Mouse (Mus musculus) erythroblast, adult 5-6 weeks (primary cell): ENCODE measurements around the gene Prr15l. TPM values are rescaled to one million over a fixed set of nuclear protein-coding genes. Genes with fewer than 3 reads are reported as not detected.
A peak's percentile ranks its signal among the peaks of the same experiment; 100 is the strongest.

Source experiments
- ATAC-seq: replicated peaks from 2 replicates; pipeline ENCODE4 v1.8.0; 2016; ENCODE audit warnings: moderate number of reproducible peaks, mild to moderate bottlenecking, moderate TSS enrichment, inconsistent platforms; ENCODE audit not compliant: poor library complexity, low FRiP score, severe bottlenecking
- total RNA-seq, 2 experiments: library from RNA; stranded (forward) in 1 of 2; stranded (reverse) in 1 of 2; fragments of 150-400 nt in 1 of 2; fragments of 200-764, 138-1000 nt in 1 of 2; gene quantifications; 2 replicates each; pipeline versions ENCODE4 v1.2.3 to v1.2.4; 2015 to 2017; ENCODE audit warnings: low replicate concordance in 2 of 2

Prr15l gene
- not detected in 2 replicates for total RNA-seq (2015; ENCODE audit: low replicate concordance)
- total RNA-seq (2017; ENCODE audit: low replicate concordance): 0.94 and 1.3 TPM in 2 replicates

DNA sequence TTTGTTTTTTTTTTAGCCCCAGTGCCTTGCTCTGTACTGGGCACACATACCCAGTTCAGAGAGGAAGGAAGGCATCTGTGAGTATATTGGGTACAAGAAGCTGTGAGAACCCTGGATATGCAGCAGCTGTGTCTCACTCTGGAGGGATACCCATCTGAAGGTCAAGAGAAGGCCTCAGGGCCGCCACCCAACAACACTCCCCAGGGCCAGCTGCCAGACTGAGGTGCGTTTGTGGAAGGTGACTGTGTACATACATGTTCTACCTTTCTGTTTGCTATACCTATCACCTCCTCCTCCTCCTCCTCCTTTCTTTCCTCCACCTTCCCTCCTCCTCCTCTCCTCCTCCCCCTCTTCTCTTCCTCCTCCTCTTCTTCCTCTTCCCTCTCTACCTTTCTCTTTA lies at the start of gene Prr15l:
Prr15l (plus strand) TSS at position 17 of the 400 bp plus-strand sequence.
- no peak for ATAC-seq

DNA sequence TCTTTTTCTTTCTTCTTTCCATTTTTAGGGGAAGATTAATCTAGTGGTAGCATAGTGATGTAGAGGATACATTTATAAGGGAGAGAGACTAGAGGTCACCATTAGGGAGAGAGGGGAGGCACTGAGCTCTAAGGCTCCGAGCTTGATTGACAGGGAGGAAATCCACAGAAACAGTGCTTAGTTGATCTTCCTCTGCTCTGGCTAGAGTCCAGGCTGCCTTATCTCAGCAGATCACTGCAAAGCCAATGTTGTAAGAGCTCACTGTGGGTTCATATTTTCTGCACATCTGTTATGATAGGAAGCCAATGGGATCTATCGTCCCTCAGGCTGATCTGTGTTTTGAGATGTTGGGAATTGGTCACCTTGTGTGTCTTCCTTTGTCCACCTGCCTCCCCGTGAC lies 49.2 kb upstream of the Prr15l start:
- ATAC-seq: no peak

DNA sequence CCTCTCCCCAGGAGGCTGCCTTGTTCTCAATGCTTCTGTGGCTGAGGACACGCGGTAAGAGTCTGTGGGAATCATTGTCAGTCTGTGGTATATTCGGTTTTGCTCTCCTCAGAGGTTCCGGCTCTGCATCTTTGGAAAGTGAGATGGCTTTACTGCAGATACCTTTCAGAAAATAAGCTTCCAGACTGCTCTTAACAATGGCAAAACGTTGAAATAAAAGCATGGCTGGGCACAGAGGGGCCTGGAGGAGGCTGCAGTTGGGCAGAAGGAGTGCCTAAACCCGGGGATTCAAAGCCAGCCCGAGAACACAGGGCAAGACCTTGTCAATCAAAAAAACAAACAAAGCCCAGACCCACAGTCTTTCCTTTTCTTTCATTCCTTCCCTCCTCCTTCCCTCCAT lies 48.5 kb upstream of the Prr15l start:
- no peak for ATAC-seq

DNA sequence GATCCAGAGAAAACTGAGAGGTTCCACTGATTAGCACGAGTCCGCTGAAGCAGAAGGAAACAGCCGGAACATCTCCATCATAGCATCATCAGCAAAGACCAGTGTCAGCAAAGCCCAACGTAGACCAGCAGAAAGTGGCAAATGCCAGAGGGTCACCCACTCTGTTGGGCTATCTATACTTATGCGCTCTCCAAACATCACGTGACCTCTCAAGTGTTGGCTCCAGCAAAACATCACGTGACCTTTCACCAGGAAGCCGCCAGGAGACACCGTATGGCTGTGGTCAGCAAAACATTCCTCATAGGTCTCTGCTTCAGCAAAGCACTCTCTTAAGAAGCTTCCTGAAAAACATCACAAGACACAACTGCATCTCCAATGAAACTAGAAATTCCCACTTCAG lies 47.6 kb upstream of the Prr15l start:
- no peak for ATAC-seq

DNA sequence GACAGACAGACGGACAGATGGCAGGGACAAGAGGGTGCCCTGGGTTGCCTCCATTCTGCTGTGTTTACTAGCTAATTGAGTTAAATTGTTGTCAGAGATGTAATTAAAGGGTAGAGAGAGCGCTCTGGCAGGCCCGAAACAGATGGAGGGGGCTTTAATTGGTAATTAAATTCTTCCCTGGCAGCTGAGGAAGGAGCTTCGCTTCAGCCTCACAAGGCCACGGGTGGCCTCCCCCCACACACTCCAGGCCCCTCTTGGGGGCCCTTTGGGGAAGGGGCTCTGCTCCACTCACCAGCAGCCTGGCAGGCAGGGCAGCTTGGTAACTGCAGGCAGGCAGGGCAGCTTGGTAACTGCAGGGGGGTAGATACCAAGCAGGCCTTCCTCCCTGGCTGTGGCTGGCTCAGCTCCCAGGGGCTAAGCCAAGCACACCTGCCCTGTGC lies 42.0 kb upstream of the Prr15l start:
- ATAC-seq: no peak

DNA sequence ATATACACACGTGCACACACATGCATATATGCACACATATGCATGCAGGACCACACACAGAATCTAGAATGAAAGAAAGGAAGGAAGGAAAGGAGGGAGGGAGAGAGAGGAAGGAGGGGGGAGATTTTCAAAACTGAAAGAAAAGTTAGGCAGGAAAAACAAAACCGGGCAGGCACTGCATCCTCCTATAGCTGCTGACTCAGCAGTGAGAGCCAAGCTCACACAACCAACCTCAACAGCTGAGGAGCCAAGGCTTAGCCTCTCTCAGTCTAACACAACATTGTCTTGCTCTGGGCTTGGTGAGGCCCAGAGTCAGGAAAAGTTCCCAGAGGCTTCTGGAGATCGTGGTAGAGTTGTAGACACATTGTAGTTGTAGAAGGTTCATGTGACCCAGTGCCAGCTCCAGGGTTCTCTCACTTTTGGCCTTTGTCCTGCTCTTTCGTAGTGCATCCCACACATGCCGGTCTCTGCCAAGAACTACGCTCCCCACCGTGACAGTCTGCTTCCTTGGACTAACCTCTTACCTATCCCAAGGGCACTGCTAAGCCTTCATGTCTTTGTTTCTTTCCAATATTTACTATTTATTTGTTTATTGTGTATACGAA lies 40.9 kb upstream of the Prr15l start:
- ATAC-seq: no peak

DNA sequence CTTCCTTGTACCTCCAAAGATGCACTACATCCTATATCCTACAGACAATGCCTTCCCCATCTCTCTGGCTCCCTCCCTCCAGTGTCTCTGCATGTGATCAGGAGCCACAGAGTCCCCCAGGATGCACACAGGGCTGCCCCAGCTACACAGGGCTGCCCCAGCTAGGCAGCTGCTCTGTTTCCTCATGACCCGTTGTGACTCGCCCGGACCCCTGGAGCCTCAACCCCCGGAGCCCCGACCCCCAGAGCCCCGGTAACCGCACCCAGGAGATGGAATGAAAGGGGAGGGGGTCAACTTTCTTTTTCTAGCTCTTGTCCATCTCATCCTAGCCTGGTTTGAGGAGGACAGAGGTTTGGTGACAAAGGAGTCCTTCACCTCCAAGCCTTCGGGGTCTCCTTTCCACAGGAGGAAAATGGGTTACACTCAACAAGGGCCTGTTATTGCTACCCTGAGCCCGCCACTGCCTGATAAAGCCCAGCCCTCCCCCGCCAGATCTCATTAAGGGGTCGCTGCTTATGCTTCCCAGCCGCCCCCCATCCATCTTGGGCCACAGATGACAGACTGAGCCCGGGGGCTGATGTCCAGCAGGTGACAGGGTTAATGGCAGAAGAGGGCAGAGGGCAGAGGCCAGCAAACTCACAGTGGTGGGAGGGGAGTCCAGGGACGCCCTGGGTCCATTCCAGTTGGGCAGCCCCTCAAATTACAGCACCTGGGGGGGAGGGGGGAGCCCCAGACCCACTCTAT lies 35.9 kb upstream of the Prr15l start:
- ATAC-seq: no peak

DNA sequence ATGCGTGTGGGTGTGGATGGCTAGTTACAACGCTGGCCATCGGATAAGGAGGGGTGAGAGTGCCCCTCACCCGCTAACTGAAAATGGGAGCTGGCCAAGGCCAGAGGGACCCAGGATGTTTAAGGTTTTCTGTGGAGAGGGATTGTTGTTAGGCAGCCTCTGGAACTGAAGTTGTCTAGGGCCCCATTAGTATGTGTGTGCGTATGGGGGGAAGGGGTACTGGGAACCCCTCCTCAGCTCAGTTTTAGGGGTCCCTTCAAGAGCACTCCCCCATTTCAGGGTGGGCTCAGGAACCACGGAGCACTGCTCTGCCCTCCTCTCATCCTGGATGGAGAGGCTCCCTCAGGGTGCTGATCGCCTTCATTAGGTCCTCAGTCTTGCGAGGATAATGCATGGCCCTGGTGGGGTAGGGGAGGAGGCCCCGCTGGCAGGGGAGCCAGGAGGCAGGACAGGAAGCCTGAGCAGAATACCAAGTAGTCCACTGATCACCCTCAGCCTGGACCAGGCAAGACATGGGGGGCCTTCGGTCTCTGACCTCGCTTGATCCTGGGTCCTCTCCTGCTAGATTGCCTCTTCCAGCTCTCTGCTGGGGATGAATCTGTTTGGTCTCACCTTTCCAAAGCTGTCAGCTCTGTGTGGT lies 34.6 kb upstream of the Prr15l start:
- ATAC-seq: no peak

- ATAC-seq: no peak
Measured at GRCm38 (mm10) chr11:96895886-96896285, 32.0 kb upstream of the Prr15l start.

GRCm38 (mm10) chr11:96899449-96900306 lies 28.2 kb upstream of the Prr15l start:
- ATAC-seq: no peak

DNA sequence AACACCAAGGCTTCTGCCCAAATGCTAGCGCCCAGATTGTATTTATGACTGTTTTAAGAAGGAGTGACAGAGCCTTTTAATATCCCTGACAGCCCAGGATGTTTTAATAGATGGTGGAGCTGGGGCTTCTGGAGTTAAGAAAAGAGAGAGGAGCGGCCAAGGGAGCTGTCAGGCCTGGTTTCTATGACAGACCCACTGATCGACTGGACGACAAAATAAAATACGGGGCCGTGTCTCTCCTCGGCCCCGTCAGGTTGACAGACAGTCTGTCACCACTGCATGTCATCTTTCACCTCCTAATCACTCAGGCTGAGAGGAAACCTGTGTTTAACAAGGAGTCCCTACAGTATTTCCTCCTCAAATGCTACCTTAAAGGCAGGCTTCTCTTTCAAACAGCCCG lies 26.6 kb upstream of the Prr15l start:
- no peak for ATAC-seq

GRCm38 (mm10) chr11:96902639-96903635 lies 25.0 kb upstream of the Prr15l start:
- ATAC-seq: no peak

DNA sequence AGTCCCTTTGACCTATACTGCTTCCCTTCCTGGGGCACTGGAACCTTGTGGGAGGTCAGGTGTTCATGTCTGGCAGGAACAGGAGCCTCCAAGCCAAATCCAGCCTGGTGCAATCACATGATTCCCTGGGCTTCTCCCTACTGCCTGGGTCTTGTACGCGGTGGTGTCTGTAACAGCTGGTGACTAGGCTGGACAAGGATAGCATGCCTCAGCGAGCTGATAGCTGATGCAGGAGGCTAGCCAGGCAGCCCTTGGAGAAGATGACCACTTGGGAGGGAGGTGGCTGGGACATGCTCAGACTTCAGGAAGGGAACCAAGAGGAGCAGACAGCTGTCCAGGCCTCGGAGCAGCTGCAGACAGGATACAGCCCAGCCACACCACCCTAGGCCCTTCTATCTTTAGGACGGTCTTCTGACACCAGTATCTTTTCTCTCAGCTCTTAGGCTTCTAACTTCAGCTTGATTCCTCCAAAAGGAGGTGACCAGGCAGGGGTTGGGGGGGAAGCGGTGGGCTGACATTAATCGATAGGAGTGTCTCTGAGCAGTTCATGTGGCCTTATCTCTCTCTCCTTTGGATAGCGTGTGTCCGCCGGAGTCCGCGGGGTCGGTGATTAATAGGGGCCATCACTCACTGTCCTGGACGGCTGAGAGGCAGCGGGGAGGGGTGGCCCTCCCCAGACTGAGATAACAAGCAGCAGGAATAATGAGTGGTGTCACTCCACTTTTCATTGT lies 21.3 kb upstream of the Prr15l start:
- ATAC-seq: no peak

DNA sequence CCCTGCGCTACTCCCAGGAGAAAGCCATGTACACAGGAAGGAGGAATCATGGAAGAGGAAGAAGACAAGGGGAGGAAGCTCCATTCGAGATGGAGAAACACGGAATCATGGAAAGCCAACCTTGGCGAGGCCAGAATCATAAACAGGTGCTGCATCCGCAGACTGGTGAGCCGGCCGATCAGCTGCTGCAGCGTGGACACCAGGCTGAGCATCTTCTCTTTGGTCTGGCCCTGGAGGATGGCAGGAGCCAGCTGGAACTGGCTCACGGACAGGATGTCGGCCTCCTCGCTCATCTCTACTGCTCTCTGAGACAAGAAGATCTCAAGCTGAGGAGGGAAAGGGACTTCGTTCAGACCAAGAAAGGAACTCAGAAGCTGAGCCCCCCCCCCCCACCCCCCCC lies 19.3 kb upstream of the Prr15l start:
- no peak for ATAC-seq

GRCm38 (mm10) chr11:96910003-96910402 lies 17.9 kb upstream of the Prr15l start:
- peak; percentile 80 for ATAC-seq

DNA sequence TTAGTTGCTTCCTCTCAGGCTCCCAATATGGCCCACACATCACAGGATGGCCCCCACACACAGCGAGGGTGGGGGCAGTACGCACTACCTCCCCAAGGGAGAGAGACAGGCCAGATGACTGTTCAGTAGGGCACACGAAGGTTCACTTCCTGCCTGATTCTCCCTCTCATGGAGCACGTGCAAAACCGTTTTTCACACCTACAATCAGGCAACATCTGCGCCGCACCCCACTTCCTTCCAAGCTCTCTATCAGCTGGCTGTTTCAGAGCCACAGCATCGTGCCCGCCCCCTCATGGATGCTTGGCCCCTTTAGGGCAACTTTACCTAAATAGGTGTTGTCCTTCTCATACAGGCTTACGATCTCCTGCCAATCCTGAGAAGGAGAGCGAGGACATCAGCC lies 15.2 kb upstream of the Prr15l start:
- ATAC-seq: no peak

DNA sequence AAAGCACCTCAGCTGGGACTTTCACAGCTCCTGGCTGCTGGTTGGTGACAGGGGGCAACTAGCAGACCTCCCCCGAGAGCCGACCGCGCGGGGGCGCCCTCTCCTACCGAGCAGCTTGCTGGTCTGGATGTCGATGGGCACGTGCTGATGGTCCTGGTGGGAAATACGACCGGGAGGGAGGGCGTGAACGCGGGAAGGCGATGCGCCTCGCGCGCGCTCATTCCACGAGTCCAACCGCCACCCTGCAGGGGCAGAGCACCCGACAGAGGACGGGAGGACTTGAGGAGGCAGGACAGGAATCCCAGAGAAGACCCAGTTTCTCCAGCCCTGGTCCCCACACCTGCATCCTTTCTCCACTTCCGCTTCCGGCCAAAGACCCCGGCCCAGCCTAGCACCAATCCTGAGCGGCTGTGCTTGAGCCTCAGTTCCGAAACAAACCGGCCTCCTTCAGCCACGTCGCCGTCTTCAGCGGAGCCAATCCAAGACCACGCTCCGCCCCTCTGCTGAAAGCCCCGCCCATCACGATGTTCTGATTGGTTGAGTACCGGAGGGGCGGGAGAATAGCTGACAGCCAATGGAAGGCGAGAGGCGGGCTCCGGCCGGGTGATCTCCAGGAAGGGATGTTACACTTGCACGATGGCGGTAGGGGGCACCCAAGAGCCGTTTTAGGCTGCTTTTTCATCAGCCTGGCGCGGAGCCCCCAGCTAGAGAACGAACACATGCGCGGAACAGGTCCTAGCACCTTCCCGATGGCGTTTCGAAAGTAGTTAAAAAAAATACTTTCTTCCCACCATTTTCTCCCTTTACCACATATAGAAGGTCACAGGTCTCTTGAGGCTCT lies 11.6 kb upstream of the Prr15l start, which contains the start of gene Cdk5rap3:
Cdk5rap3 (minus strand) TSS at position 453 of the 841 bp plus-strand sequence.
- peak; percentile 82 for ATAC-seq
